Mouse (Mus musculus) kidney, embryonic 16.5 days (tissue): ENCODE results near the gene Mrpl11. TPM values are rescaled to one million over a fixed set of nuclear protein-coding genes. Genes with fewer than 3 reads are reported as not detected.
A peak's percentile ranks its signal among the peaks of the same experiment; 100 is the strongest.

ENCODE experiments used
- ATAC-seq: fragments of 200-750 bp; cut with Nextera tagmentation; 2 replicates; pipeline ENCODE4 v1.8.0; 2017; ENCODE audit warnings: moderate TSS enrichment; ENCODE audit not compliant: low FRiP score, low TSS enrichment
- H3K27ac ChIP-seq: fragments of 300-500 bp; sonication (generic); 2 replicates; pipeline ENCODE4 v1.5.1; 2014; ENCODE audit warnings: low read length
- H3K27me3 ChIP-seq: fragments of 300-500 bp; sonication (generic); 2 replicates; pipeline ENCODE4 v1.6.1; 2014; ENCODE audit warnings: low read length, control low read depth, mixed read lengths; ENCODE audit not compliant: insufficient read depth
- H3K36me3 ChIP-seq: fragments of 300-500 bp; sonication (generic); 2 replicates; pipeline ENCODE4 v1.6.1; 2014; ENCODE audit warnings: low read length, control low read depth, mixed read lengths; ENCODE audit not compliant: insufficient read depth
- H3K4me1 ChIP-seq: fragments of 300-500 bp; sonication (generic); 2 replicates; pipeline ENCODE4 v1.6.1; 2014; ENCODE audit warnings: low read length, control low read depth, mixed read lengths; ENCODE audit not compliant: insufficient read depth
- H3K4me2 ChIP-seq: fragments of 300-500 bp; sonication (generic); replicated peaks from 2 replicates; pipeline ENCODE4 v1.6.1; 2014; ENCODE audit warnings: low read depth, low read length
- H3K4me3 ChIP-seq: fragments of 300-500 bp; sonication (generic); 2 replicates; pipeline ENCODE4 v1.5.1; 2014; ENCODE audit warnings: mild to moderate bottlenecking, low read length
- H3K9ac ChIP-seq: fragments of 300-500 bp; sonication (generic); replicated peaks from 2 replicates; pipeline ENCODE4 v1.6.1; 2014; ENCODE audit warnings: low read length
- H3K9me3 ChIP-seq: fragments of 300-500 bp; sonication (generic); 2 replicates; pipeline ENCODE4 v1.6.1; 2016; ENCODE audit warnings: low read length, control low read depth
- WGBS: fragments of 180-500 bp; shearing (Covaris S2); extraction: QIAGEN DNeasy Blood & Tissue Kit; methylation state at CpG from one replicate; pipeline ENCODE4 v1.1.7; 2014; 5-methylcytosine and 5-hydroxymethylcytosine counted together
- polyA plus RNA-seq: library from polyadenylated mRNA; unstranded; fragments of >200 nt; fragmentation: Nextera tagmentation; extraction: Ambion mirVana; gene quantifications from 2 replicates; pipeline ENCODE4 v1.2.1, GENCODE M21; 2015

Gene Mrpl11
- polyA plus RNA-seq, 1 experiment from 2014 or later, result 102 TPM

DNA sequence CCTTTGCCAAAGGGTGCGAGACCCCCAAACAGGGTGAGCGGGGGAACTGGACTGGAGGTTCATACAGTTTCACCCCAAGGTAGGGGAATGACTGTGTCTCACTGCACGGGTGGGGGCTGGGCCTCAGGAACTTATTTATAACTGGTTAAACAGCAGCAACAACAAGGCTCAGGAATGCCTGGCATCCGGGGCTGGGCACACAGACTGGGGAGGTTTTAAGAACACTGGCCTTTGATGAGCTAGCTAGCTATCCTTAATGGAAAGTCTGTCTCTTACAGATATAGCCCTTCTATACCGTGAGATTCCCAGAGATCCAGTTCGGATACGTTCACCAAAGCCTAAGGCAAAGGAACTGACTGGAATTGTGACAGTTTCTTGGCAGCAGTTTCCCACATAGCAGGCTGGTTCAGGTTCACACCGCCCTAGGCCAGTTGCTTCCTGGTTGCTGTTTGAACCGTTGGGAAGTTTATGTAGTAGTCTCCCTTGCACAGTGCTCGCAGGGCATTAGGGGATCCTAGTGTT is 54.3 kb downstream of the Mrpl11 start:
- Histone ChIP-seq H3K36me3 (no peaks in the 10 kb centered on the region), H3K4me2 (peak overlapping the region; percentile 22; the same call in 1 of the 2 replicates), H3K9ac (no peak overlapping the region), H3K9me3 (no peaks in the 10 kb centered on the region), H3K4me3 (no peak overlapping the region), H3K27me3 (no peaks in the 10 kb centered on the region), H3K27ac (peak overlapping the region; percentile 78), H3K4me1 (peaks cover 10% of the 10 kb centered on the region)
- ATAC-seq, result peak; percentile 84
- WGBS, result 32% methylated on average over 10 of the region's 10 CpGs

Other genes starting within 250 kb of the Mrpl11 start
- gene Rbm4b, start 205.7 kb upstream of the Mrpl11 start, polyA plus RNA-seq, result 75.5 and 77.2 TPM in 2 replicates
- gene Rbm4, start 168.2 kb upstream of the Mrpl11 start, polyA plus RNA-seq, result 66.0 and 82.7 TPM in 2 replicates
- 30.4 and 41.6 TPM in 2 replicates for gene Gm21992, start 150.5 kb upstream of the Mrpl11 start, polyA plus RNA-seq
- 104 and 108 TPM in 2 replicates for gene Rbm14, start 150.5 kb upstream of the Mrpl11 start, polyA plus RNA-seq
- 73.0 and 82.1 TPM in 2 replicates for gene Ccs, start 122.8 kb upstream of the Mrpl11 start, polyA plus RNA-seq
- gene Ccdc87, start 122.8 kb upstream of the Mrpl11 start, polyA plus RNA-seq, result not detected in 2 replicates
- gene Ctsf, start 107.0 kb upstream of the Mrpl11 start, polyA plus RNA-seq, result 66.6 and 76.7 TPM in 2 replicates
- gene Actn3, start 84.2 kb upstream of the Mrpl11 start, polyA plus RNA-seq, result 9.4 and 11.0 TPM in 2 replicates
- gene Zdhhc24, start 83.5 kb upstream of the Mrpl11 start, polyA plus RNA-seq, result 14.2 and 15.3 TPM in 2 replicates
- gene Bbs1, start 55.5 kb upstream of the Mrpl11 start, polyA plus RNA-seq, result 6.5 and 7.2 TPM in 2 replicates
- 113 and 124 TPM in 2 replicates for gene Dpp3, start 33.9 kb upstream of the Mrpl11 start, polyA plus RNA-seq
- gene Peli3, start 19.0 kb upstream of the Mrpl11 start, polyA plus RNA-seq, result 2.4 and 3.8 TPM in 2 replicates
- gene Npas4, start 28.2 kb downstream of the Mrpl11 start, polyA plus RNA-seq, result not detected in 2 replicates
- 6.4 and 7.1 TPM in 2 replicates for gene Slc29a2, start 61.7 kb downstream of the Mrpl11 start, polyA plus RNA-seq
- 60.2 and 65.1 TPM in 2 replicates for gene B4gat1, start 76.7 kb downstream of the Mrpl11 start, polyA plus RNA-seq
- 1.9 and 3.8 TPM in 2 replicates for gene AC124502.3, start 76.7 kb downstream of the Mrpl11 start, polyA plus RNA-seq
- gene Brms1, start 79.2 kb downstream of the Mrpl11 start, polyA plus RNA-seq, result 53.1 and 53.4 TPM in 2 replicates
- gene Rin1, start 88.3 kb downstream of the Mrpl11 start, polyA plus RNA-seq, result 3.6 and 4.8 TPM in 2 replicates
- gene Cd248, start 105.9 kb downstream of the Mrpl11 start, polyA plus RNA-seq, result 59.3 and 64.5 TPM in 2 replicates
- gene Tmem151a, start 123.4 kb downstream of the Mrpl11 start, polyA plus RNA-seq, result 1.6 and 1.8 TPM in 2 replicates
- gene Yif1a, start 126.4 kb downstream of the Mrpl11 start, polyA plus RNA-seq, result 122 and 127 TPM in 2 replicates
- 10.8 and 14.0 TPM in 2 replicates for gene Cnih2, start 136.4 kb downstream of the Mrpl11 start, polyA plus RNA-seq
- gene Rab1b, start 144.9 kb downstream of the Mrpl11 start, polyA plus RNA-seq, result 306 and 315 TPM in 2 replicates
- gene Klc2, start 156.4 kb downstream of the Mrpl11 start, polyA plus RNA-seq, result 25.1 and 27.4 TPM in 2 replicates